Comparison of ENCODE assay signal across 8 mouse cellular contexts in genomic region chr2:60126292-60126691, GRCm38 (mm10).
DNase-seq lines count a peak whose midpoint lies in the region; ATAC-seq and TF ChIP-seq lines count a peak whose summit lies in the region.

No protein-coding gene starts in this region.

- H3K9me3 ChIP-seq in megakaryocyte, embryonic 14.5 days = no peaks in the 10 kb centered on the region
- no peaks in the 10 kb centered on the region for H3K9me3 ChIP-seq in forebrain, embryonic 13.5 days (replicated peaks)
- no peaks in the 10 kb centered on the region for H3K9me3 ChIP-seq in limb, embryonic 14.5 days (ENCODE audit: control insufficient read depth, low read length)
- H3K9me3 ChIP-seq in stomach, embryonic 15.5 days = no peaks in the 10 kb centered on the region

- no peak for ATAC-seq in megakaryocyte, adult 5-6 weeks (ENCODE audit: poor library complexity, severe bottlenecking)
- no peak for ATAC-seq in forebrain, embryonic 13.5 days
- no peak for ATAC-seq in limb, embryonic 14.5 days (ENCODE audit: low FRiP score, low read depth)
- ATAC-seq in stomach, embryonic 15.5 days (ENCODE audit: insufficient read depth, low FRiP score, low read depth) = no peak
- no peak for ATAC-seq in erythroid progenitor cell, adult 5-6 weeks (replicated peaks; ENCODE audit: low FRiP score, poor library complexity, severe bottlenecking)
- ATAC-seq in megakaryocyte progenitor cell, adult 5-6 weeks (replicated peaks; ENCODE audit: poor library complexity) = no peak

- H3K27me3 ChIP-seq in megakaryocyte, embryonic 14.5 days (replicated peaks) = no peaks in the 10 kb centered on the region
- H3K27me3 ChIP-seq in forebrain, embryonic 13.5 days = no peaks in the 10 kb centered on the region
- H3K27me3 ChIP-seq in limb, embryonic 14.5 days (ENCODE audit: control insufficient read depth, insufficient read depth, low read length) = no peaks in the 10 kb centered on the region
- no peaks in the 10 kb centered on the region for H3K27me3 ChIP-seq in stomach, embryonic 15.5 days (replicated peaks)

- no peak for TF ChIP-seq POLR2A in limb, embryonic 14.5 days (IDR thresholded peaks at IDR 0.05; ENCODE audit: borderline replicate concordance, extremely low read depth, insufficient read depth, insufficient read length)

- H3K9ac ChIP-seq in forebrain, embryonic 13.5 days = peak overlapping the region; percentile 30; the same call in 1 of the 2 replicates
- peak overlapping the region; percentile 100 for H3K9ac ChIP-seq in limb, embryonic 14.5 days (ENCODE audit: low read depth, low read length, severe bottlenecking)
- H3K9ac ChIP-seq in stomach, embryonic 15.5 days = no peak overlapping the region

- H3K4me1 ChIP-seq in megakaryocyte, embryonic 14.5 days = peaks cover 21% of the 10 kb centered on the region
- peaks cover 36% of the 10 kb centered on the region for H3K4me1 ChIP-seq in forebrain, embryonic 13.5 days
- peaks cover 8% of the 10 kb centered on the region for H3K4me1 ChIP-seq in limb, embryonic 14.5 days (ENCODE audit: control insufficient read depth, insufficient read depth, low read length)
- H3K4me1 ChIP-seq in stomach, embryonic 15.5 days = no peaks in the 10 kb centered on the region

- H3K4me2 ChIP-seq in forebrain, embryonic 13.5 days = peak overlapping the region; percentile 63
- peak overlapping the region; percentile 51 for H3K4me2 ChIP-seq in limb, embryonic 14.5 days (replicated peaks; ENCODE audit: low read depth, low read length, severe bottlenecking)
- H3K4me2 ChIP-seq in stomach, embryonic 15.5 days = peak overlapping the region; percentile 53

- WGBS in forebrain, embryonic 13.5 days = 2% methylated on average over 8 of the region's 8 CpGs
- WGBS in limb, embryonic 14.5 days = 6% methylated on average over 8 of the region's 8 CpGs
- 20% methylated on average over 8 of the region's 8 CpGs for WGBS in stomach, embryonic 15.5 days

- H3K27ac ChIP-seq in forebrain, embryonic 13.5 days = no peak overlapping the region; the same call in 1 of the 2 replicates
- H3K27ac ChIP-seq in limb, embryonic 14.5 days (replicated peaks; ENCODE audit: low read depth, low read length) = no peak overlapping the region
- peak overlapping the region; percentile 99; the same call in 1 of the 2 replicates for H3K27ac ChIP-seq in stomach, embryonic 15.5 days

- no peaks in the 10 kb centered on the region for H3K36me3 ChIP-seq in megakaryocyte, embryonic 14.5 days (replicated peaks; ENCODE audit: low read length)
- H3K36me3 ChIP-seq in forebrain, embryonic 13.5 days (ENCODE audit: poor library complexity, severe bottlenecking) = no peaks in the 10 kb centered on the region
- H3K36me3 ChIP-seq in limb, embryonic 14.5 days (ENCODE audit: control insufficient read depth, insufficient read depth, low read length) = no peaks in the 10 kb centered on the region
- H3K36me3 ChIP-seq in stomach, embryonic 15.5 days = no peaks in the 10 kb centered on the region

- no peak for DNase-seq in limb, embryonic 14.5 days (ENCODE audit: low spot score)
- no peak for DNase-seq in gastrocnemius, adult 8-10 months (ENCODE audit: low spot score in 2 of 2)

- peak overlapping the region; percentile 95 for H3K4me3 ChIP-seq in megakaryocyte, embryonic 14.5 days (replicated peaks)
- H3K4me3 ChIP-seq in forebrain, embryonic 13.5 days = peak overlapping the region; percentile 92
- peak overlapping the region; percentile 89 for H3K4me3 ChIP-seq in limb, embryonic 14.5 days (replicated peaks; ENCODE audit: low read length)
- H3K4me3 ChIP-seq in stomach, embryonic 15.5 days (replicated peaks) = peak overlapping the region; percentile 91; the same call in 1 of the 2 replicates
